Mouse (Mus musculus): ENCODE measurements at regions not wholly inside any gene's neighbourhood (a gene's known extent, or its start where the extent isn't known, plus 50 kb on each side); places are given as distances from the start of the nearest gene placed in this dataset.

- DNase-seq (ENCODE audit: low spot score in 2 of 2), result no peak
These were observed 127.9 kb downstream of the Opa1 start for GRCm38 (mm10) chr16:29706996-29707395.

DNA sequence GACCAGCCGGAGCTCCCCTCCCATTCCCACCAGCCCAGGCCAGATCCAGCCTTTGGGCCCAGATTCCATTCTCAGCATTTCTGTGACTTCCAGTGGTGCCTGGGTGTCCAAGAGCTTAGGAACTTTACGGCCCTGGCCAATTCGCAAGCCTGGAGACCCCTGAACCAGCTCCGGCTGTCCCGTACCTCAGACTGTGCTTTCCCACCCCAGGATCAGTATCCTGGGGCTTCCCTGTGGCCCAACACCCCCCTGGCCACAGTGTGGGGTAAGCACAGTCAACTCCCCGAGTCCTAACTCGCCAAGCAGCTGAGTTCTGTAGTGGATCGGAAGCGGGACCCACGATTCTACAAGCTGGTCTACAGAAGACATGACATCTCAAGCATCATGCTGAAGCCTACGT is 128.5 kb downstream of the Opa1 start:
- no peak for DNase-seq (ENCODE audit: low spot score in 2 of 2)

- DNase-seq (ENCODE audit: low spot score in 2 of 2), result no peak
These were observed 129.9 kb downstream of the Opa1 start for GRCm38 (mm10) chr16:29709072-29709471.

DNA sequence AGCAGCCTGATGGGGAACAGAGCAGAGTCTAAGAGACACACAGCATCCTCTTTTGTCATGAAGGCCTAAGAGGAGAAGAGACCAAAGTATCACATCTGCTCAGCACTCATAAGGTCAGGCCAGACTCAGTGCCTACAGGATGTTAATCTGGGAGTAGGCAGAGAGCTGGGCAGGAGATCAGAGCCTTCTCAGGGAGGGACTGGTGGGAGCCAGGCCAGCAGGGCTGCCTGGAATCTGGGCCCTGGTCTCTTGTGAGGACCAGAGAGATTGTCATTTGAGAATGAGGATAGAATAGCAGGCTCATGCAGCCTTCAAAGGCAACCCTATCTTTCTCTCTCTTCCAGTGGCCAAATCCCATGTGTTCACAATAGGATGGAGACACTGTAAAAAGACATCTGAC is 132.3 kb downstream of the Opa1 start:
- DNase-seq (ENCODE audit: low spot score in 2 of 2), result no peak

DNA sequence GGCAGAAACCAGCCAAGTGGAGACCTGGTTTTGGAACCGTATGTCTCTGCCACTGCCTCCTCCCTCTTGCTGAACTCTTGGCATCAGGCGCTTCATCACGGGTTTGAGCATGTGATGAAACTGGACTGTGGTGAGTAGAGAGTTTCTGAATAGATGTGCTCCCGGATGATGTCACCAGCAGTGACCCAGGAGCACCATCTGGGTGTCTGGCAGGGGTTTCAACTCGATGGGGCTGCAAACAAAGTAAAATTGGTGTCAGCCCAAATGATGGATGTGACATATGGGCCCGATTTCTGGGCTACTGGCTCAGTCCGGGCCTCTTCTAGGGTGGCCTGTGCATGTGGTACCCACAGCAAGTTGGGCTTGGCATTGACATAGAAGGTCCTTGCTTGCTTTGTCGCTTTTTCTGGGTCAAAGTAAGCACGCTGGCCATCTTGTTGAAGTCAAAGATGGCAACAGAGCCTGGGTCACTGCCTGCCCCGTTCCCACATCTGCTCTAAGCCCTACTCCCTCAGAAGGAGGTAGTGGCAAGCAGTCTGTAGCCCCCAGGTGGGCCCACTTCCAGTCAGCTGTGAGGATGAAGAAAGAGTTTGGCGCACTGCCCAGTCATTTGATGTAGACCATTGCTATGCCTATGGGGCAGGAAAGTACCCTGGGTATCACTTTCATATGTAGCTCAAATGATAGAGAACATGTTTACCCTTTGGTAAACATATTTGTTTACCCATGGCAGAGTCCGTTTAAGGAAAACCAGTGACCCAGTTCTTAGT is 133.0 kb downstream of the Opa1 start:
- no peak for DNase-seq (ENCODE audit: low spot score in 2 of 2)

DNA sequence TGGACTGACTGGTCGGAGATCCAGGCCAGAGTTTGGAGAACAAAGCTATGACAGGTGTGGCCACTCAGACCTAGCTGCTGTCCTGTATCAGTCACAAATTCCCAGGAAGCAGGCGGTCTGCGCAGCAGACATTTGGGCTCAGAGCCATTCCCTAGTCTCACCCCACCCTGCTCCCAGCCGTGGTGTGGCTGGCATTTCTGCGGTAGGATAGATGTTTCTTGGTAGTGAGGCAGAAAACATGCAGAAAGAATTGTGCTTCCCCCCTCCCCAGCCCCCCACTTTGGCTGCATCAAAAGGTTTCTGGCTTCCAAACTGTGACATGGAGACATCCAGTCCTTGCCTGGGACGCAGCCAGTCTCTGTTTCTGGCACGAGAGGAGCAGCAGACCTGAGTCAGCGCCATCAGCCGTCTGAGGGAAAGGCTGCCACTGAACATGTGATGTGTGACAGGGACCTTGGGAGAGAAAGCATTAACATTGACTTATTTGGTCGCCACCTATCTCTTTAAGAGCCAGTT is 135.5 kb downstream of the Opa1 start:
- no peak for DNase-seq (ENCODE audit: low spot score in 2 of 2)

DNA sequence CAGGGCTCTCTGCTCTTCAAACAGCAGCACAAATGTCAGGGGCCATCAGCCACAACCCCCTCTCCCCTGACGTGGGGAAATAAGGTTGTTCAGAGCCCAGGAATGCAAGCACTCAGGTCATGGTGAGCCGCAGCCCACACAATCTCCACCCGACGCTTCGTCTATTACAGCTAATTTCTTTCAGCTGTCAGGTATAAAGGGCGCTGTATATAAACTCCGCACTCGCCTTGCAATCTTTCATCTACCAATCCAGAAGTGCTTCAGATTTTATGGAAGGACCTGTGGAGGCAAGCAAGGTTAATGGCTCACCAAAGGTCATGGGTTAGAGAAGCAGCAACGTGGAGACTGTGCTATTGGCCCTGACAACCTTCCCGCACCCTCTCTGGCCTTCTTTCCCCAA is 139.8 kb downstream of the Opa1 start:
- DNase-seq (ENCODE audit: low spot score in 2 of 2), result no peak

- no peak for DNase-seq (ENCODE audit: low spot score in 2 of 2)
These were observed 140.7 kb downstream of the Opa1 start for GRCm38 (mm10) chr16:29719571-29720451.

DNA sequence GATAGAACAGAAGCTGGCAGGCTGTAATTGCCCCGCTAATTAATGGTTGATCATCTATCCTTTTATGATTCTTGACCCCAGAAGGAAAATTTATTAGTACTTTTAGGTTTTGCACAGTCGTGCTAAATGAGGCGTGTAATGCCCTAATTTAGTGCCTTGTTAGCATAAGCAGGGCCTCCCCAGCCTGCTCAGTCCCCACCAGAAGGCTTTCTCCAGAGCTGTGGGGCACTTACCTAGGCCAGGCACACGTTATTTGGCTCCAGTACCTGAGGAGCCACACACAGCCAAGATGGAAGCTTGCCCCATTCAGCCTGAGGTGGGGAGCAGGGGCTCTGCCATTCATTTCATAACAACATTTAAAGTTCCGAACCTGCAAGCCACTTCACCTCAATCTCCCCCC is 146.0 kb downstream of the Opa1 start:
- DNase-seq (ENCODE audit: low spot score in 2 of 2), result no peak

- DNase-seq (ENCODE audit: low spot score in 2 of 2), result no peak
These were observed 146.4 kb downstream of the Opa1 start for GRCm38 (mm10) chr16:29725563-29725962.

- DNase-seq (ENCODE audit: low spot score in 2 of 2), result no peak
These were observed 148.3 kb downstream of the Opa1 start for GRCm38 (mm10) chr16:29727397-29727796.

- peak; percentile 42 to 74 for DNase-seq (ENCODE audit: low spot score in 2 of 2)
These were observed 149.8 kb downstream of the Opa1 start for GRCm38 (mm10) chr16:29728769-29729481.

DNA sequence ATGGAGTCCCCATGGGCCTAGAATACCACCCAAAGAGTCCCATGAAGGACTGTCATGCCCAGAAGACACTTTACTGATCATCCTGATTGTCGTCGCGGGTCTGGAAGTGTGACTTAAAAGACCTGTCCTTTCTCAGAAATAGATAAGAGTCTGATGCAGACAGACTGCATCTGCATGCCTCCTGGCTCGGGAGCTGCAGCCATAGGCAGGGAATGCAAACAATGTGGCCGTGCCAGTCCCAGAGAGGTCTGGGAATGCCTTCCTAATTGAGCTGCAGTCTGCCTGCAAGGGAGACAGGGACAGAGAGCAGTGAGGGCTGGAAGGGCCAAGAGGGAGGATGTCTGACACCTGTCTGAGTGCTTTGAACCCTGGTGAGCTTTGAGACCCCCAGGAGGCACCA is 150.9 kb downstream of the Opa1 start:
- no peak for DNase-seq (ENCODE audit: low spot score in 2 of 2)

- DNase-seq (ENCODE audit: low spot score in 2 of 2), result no peak
These were observed 153.8 kb downstream of the Opa1 start for GRCm38 (mm10) chr16:29732889-29733288.

- DNase-seq (ENCODE audit: low spot score in 2 of 2), result no peak
These were observed 154.7 kb downstream of the Opa1 start for GRCm38 (mm10) chr16:29733847-29734246.

DNA sequence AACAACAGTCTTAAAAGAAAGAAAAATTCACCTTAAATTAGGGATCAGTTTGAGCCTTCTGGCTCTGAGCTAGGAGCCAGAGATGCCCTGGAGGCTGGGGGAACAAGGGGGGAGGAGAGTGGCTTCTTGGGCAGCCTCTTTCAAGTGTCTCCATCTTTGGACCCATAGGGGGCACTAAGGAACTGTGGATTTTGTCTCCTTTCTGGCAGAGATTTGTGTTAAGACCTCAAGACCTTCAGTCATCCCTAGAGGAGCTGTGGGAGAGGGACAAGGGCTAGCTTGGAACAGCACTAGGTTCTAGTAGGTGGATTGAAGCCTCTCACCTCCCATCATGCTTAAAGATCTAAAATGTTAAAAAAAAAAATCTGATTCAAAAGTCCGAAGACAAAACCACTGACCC is 155.2 kb downstream of the Opa1 start:
- no peak for DNase-seq (ENCODE audit: low spot score in 2 of 2)

GRCm38 (mm10) chr16:29734738-29735250 is 155.7 kb downstream of the Opa1 start:
- no peak for DNase-seq (ENCODE audit: low spot score in 2 of 2)

DNA sequence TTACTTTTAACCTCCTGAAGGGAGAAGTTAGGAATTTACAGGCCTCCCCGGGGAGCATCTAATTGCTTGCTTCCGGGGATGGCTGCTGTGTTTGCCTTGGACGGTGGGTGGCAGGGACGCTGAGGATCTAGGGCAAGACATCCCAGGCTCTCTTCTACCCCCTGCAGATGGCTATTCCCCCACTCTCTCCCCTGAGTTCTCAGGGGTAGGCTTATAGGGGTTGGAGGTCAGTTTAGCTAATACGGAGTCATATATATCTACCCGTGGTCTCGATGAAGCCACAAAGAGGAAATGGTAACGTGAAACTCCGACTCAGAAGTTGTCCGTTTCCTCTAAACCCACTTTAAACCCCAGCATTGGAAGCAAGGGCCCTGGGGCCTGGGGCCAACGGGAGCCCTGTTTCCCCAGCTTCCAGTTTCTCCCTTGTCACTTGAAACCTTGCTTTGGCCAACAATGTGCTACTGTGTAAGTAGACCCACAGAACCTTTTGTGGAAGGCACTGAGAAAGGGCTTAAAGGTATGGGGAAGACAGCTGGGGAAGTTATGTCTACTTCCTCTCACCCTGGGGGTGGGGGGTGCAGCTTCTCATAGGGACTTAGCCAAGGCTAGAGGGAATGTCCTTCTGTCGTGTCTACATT is 156.4 kb downstream of the Opa1 start:
- DNase-seq (ENCODE audit: low spot score in 2 of 2), result no peak

GRCm38 (mm10) chr16:29736211-29736610 is 157.1 kb downstream of the Opa1 start:
- DNase-seq (ENCODE audit: low spot score in 2 of 2), result no peak

- no peak for DNase-seq (ENCODE audit: low spot score in 2 of 2)
These were observed 158.9 kb downstream of the Opa1 start for GRCm38 (mm10) chr16:29738075-29738474.

GRCm38 (mm10) chr16:29742497-29743230 is 163.5 kb downstream of the Opa1 start:
- no peak for DNase-seq (ENCODE audit: low spot score in 2 of 2)

All from frontal cortex, postnatal 14 days (tissue).